Mouse (Mus musculus) hindbrain, postnatal 0 days (tissue): ENCODE results near the gene Vmn1r155. TPM values are rescaled to one million over a fixed set of nuclear protein-coding genes. Genes with fewer than 3 reads are reported as not detected.
"Not testable (repeated sequence)": the region's sequence is repeated elsewhere in the genome, so short reads cannot be mapped to it uniquely, and the experiment has no call there.

Experiments
- ATAC-seq: fragments of 200-750 bp; cut with Nextera tagmentation; 2 replicates; pipeline ENCODE4 v1.8.0; 2017; ENCODE audit warnings: mild to moderate bottlenecking, moderate TSS enrichment, moderate library complexity
- DNase-seq: peaks from one replicate; pipeline ENCODE4 v3.0.0-alpha.2; 2015; ENCODE audit warnings: low spot score
- H3K27ac ChIP-seq: fragments of 300-500 bp; sonication (generic); 2 replicates; pipeline ENCODE4 v1.5.1; 2014; ENCODE audit warnings: mild to moderate bottlenecking
- H3K27me3 ChIP-seq: fragments of 300-500 bp; sonication (generic); 2 replicates; pipeline ENCODE4 v1.6.1; 2014; ENCODE audit warnings: low read length, mixed read lengths; ENCODE audit not compliant: insufficient read depth
- H3K36me3 ChIP-seq: fragments of 300-500 bp; sonication (generic); 2 replicates; pipeline ENCODE4 v1.6.1; 2014; ENCODE audit warnings: low read length, mixed read lengths; ENCODE audit not compliant: insufficient read depth
- H3K4me1 ChIP-seq: fragments of 300-500 bp; sonication (generic); 2 replicates; pipeline ENCODE4 v1.6.1; 2014; ENCODE audit warnings: antibody characterized with exemption, low read length, mixed read lengths; ENCODE audit not compliant: insufficient read depth
- H3K4me2 ChIP-seq: fragments of 300-500 bp; sonication (generic); 2 replicates; pipeline ENCODE4 v1.6.1; 2014; ENCODE audit warnings: low read depth, mild to moderate bottlenecking, low read length, moderate library complexity, mixed read lengths
- H3K4me3 ChIP-seq: fragments of 300-500 bp; sonication (generic); 2 replicates; pipeline ENCODE4 v1.5.1; 2014; ENCODE audit warnings: low read length
- H3K9ac ChIP-seq: fragments of 300-500 bp; sonication (generic); replicated peaks from 2 replicates; pipeline ENCODE4 v1.6.1; 2014; ENCODE audit warnings: mild to moderate bottlenecking, low read length, moderate library complexity, mixed read lengths
- H3K9me3 ChIP-seq: fragments of 300-500 bp; sonication (generic); 2 replicates; pipeline ENCODE4 v1.6.1; 2016; ENCODE audit warnings: low read length, mixed read lengths
- WGBS: fragments of 180-500 bp; shearing (Covaris S2); extraction: QIAGEN DNeasy Blood & Tissue Kit; methylation state at CpG from one replicate; pipeline ENCODE4 v1.1.7; 2014; 5-methylcytosine and 5-hydroxymethylcytosine counted together
- polyA plus RNA-seq: library from polyadenylated mRNA; unstranded; fragments of >200 nt; fragmentation: Nextera tagmentation; extraction: Ambion mirVana; gene quantifications from 2 replicates; pipeline ENCODE4 v1.2.1, GENCODE M21; 2015
- total RNA-seq: library from RNA; depleted of rRNA; stranded (reverse); fragments of >200 nt; gene quantifications from 2 replicates; pipeline ENCODE4 v1.2.3, GENCODE M21; 2014; rRNA removed

The Vmn1r155 gene
- total RNA-seq (not detected in 2 replicates), polyA plus RNA-seq (not detected in 2 replicates)

DNA sequence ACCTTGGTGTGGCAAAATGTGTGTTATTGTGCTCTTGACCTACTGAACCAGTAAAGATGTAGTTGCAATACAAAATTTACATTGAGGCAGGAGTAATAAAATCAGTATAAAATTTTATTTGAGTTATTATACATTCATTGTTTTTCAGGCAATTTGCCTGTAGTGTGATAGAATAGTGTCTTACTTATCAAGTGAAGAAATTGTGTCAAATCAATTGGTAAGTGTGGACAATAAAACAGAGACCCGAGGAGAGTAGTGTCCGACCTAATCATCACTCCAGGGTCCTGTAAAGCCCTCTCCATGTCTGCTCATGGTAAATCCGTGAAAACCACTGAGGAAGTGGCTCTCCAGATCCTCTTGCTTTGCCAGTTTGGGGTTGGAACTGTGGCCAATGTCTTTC, at the start of gene Vmn1r155:
Gene Vmn1r155, plus strand, starts transcription at position 301 of the 400 bp plus-strand sequence.
- H3K9ac ChIP-seq, DNase-seq: not testable (repeated sequence)
- WGBS: no CpG with 5 or more reads among the region's 3 CpGs

DNA sequence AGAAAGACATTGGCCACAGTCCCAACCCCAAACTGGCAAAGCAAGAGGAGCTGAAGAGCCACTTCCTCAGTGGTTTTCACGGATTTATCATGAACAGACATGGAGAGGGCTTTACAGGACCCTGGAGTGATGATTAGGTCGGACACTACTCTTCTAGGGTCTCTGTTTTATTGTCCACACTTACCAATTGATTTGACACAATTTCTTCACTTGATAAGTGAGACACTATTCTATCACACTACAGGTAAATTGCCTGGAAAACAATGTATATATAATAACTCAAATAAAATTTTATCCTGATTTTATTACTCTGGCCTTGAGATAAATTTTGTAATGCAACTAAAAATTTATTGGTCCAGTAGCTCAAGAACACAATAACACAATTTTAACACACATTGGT, 34.4 kb downstream of the Vmn1r155 start, which contains the start of gene Gm8693:
Gene Gm8693, minus strand, starts transcription at position 101 of the 400 bp plus-strand sequence.
- not testable (repeated sequence) for H3K36me3 ChIP-seq, DNase-seq, H3K9me3 ChIP-seq, H3K27ac ChIP-seq, H3K4me1 ChIP-seq, ATAC-seq, H3K27me3 ChIP-seq, H3K4me2 ChIP-seq, H3K9ac ChIP-seq, H3K4me3 ChIP-seq
- no CpG with 5 or more reads among the region's 2 CpGs for WGBS

More for the DNA sequence above, at the start of gene Vmn1r155:
- not testable (repeated sequence) for H3K27me3 ChIP-seq, H3K4me1 ChIP-seq, ATAC-seq, H3K9me3 ChIP-seq, H3K27ac ChIP-seq, H3K36me3 ChIP-seq, H3K4me3 ChIP-seq, H3K4me2 ChIP-seq

Other genes starting within 250 kb of the Vmn1r155 start
- not detected in 2 replicates for gene Vmn1r148, start 244.4 kb upstream of the Vmn1r155 start, total RNA-seq
- not detected in 2 replicates for gene Vmn1r148, start 244.4 kb upstream of the Vmn1r155 start, polyA plus RNA-seq
- not detected in 2 replicates for gene Vmn1r149, start 219.8 kb upstream of the Vmn1r155 start, total RNA-seq
- not detected in 2 replicates for gene Vmn1r149, start 219.8 kb upstream of the Vmn1r155 start, polyA plus RNA-seq
- gene Gm10665, start 193.9 kb upstream of the Vmn1r155 start, total RNA-seq: not detected in 2 replicates
- not detected in 2 replicates for gene Gm10665, start 193.9 kb upstream of the Vmn1r155 start, polyA plus RNA-seq
- gene Vmn1r151, start 158.3 kb upstream of the Vmn1r155 start, total RNA-seq: not detected in 2 replicates
- not detected in 2 replicates for gene Vmn1r151, start 158.3 kb upstream of the Vmn1r155 start, polyA plus RNA-seq
- gene Vmn1r152, start 135.1 kb upstream of the Vmn1r155 start, total RNA-seq: not detected in 2 replicates
- gene Vmn1r152, start 135.1 kb upstream of the Vmn1r155 start, polyA plus RNA-seq: not detected in 2 replicates
- not detected in 2 replicates for gene Gm8677, start 123.1 kb upstream of the Vmn1r155 start, total RNA-seq
- gene Gm8677, start 123.1 kb upstream of the Vmn1r155 start, polyA plus RNA-seq: not detected in 2 replicates
- not detected in 2 replicates for gene Gm4201, start 92.7 kb upstream of the Vmn1r155 start, total RNA-seq
- not detected in 2 replicates for gene Gm4201, start 92.7 kb upstream of the Vmn1r155 start, polyA plus RNA-seq
- not detected in 2 replicates for gene Gm4565, start 69.9 kb upstream of the Vmn1r155 start, total RNA-seq
- not detected in 2 replicates for gene Gm4565, start 69.9 kb upstream of the Vmn1r155 start, polyA plus RNA-seq
- gene Gm8693, start 34.3 kb downstream of the Vmn1r155 start, total RNA-seq: not detected in 2 replicates
- gene Gm8693, start 34.3 kb downstream of the Vmn1r155 start, polyA plus RNA-seq: not detected in 2 replicates
- not detected in 2 replicates for gene Gm4567, start 61.7 kb downstream of the Vmn1r155 start, total RNA-seq
- not detected in 2 replicates for gene Gm4567, start 61.7 kb downstream of the Vmn1r155 start, polyA plus RNA-seq
- not detected in 2 replicates for gene Vmn1r157, start 103.7 kb downstream of the Vmn1r155 start, total RNA-seq
- not detected in 2 replicates for gene Vmn1r157, start 103.7 kb downstream of the Vmn1r155 start, polyA plus RNA-seq
- not detected in 2 replicates for gene Vmn1r158, start 132.8 kb downstream of the Vmn1r155 start, total RNA-seq
- not detected in 2 replicates for gene Vmn1r158, start 132.8 kb downstream of the Vmn1r155 start, polyA plus RNA-seq
- not detected in 2 replicates for gene Vmn1r159, start 185.6 kb downstream of the Vmn1r155 start, total RNA-seq
- gene Vmn1r159, start 185.6 kb downstream of the Vmn1r155 start, polyA plus RNA-seq: not detected in 2 replicates
- gene Vmn1r160, start 213.2 kb downstream of the Vmn1r155 start, total RNA-seq: not detected in 2 replicates
- gene Vmn1r160, start 213.2 kb downstream of the Vmn1r155 start, polyA plus RNA-seq: not detected in 2 replicates